Mouse (Mus musculus) thymus, postnatal 0 days (tissue): Measurements from ENCODE around the gene Pth2. TPM values are rescaled to one million over a fixed set of nuclear protein-coding genes. Genes with fewer than 3 reads are reported as not detected.

Experiments used
- DNase-seq: peaks from one replicate; pipeline ENCODE4 v3.0.0-alpha.2; 2015; ENCODE audit warnings: low spot score
- polyA plus RNA-seq: library from polyadenylated mRNA; unstranded; fragments of >200 nt; fragmentation: Nextera tagmentation; extraction: Ambion mirVana; gene quantifications from 2 replicates; pipeline ENCODE4 v1.2.1, GENCODE M21; 2015

Gene Pth2
- polyA plus RNA-seq: not detected in 2 replicates

GRCm38 (mm10) chr7:45180896-45181477 lies at the start of gene Pth2:
TSS of gene Pth2 (plus strand) at chr7:45180995.
- DNase-seq: no peak

GRCm38 (mm10) chr7:45131850-45132249 lies 48.9 kb upstream of the Pth2 start:
- DNase-seq: no peak

- no peak for DNase-seq
Measured at GRCm38 (mm10) chr7:45133446-45134159, 47.2 kb upstream of the Pth2 start.

GRCm38 (mm10) chr7:45134544-45135026 lies 46.2 kb upstream of the Pth2 start:
- peak; percentile 76 for DNase-seq

GRCm38 (mm10) chr7:45135370-45135769 lies 45.4 kb upstream of the Pth2 start:
- DNase-seq: no peak

- peak; percentile 90 for DNase-seq
Measured at GRCm38 (mm10) chr7:45135993-45136567, 44.7 kb upstream of the Pth2 start, which contains the start of the genes Gm45713 and Flt3l. TSS of gene Gm45713 (minus strand) at chr7:45136231. TSS of gene Flt3l (minus strand) at chr7:45136432.

- peak; percentile 46 for DNase-seq
Measured at GRCm38 (mm10) chr7:45137171-45138006, 43.4 kb upstream of the Pth2 start.

GRCm38 (mm10) chr7:45138403-45138802 lies 42.4 kb upstream of the Pth2 start:
- DNase-seq: no peak

GRCm38 (mm10) chr7:45139904-45140723 lies 40.7 kb upstream of the Pth2 start:
- no peak for DNase-seq

GRCm38 (mm10) chr7:45141319-45141718 lies 39.5 kb upstream of the Pth2 start:
- peak; percentile 82 for DNase-seq

GRCm38 (mm10) chr7:45141914-45142313 lies 38.9 kb upstream of the Pth2 start:
- DNase-seq: no peak

GRCm38 (mm10) chr7:45144368-45145174 lies 36.2 kb upstream of the Pth2 start:
- no peak for DNase-seq

GRCm38 (mm10) chr7:45145460-45145859 lies 35.3 kb upstream of the Pth2 start:
- no peak for DNase-seq

GRCm38 (mm10) chr7:45147267-45147666 lies 33.5 kb upstream of the Pth2 start:
- DNase-seq: no peak

- DNase-seq: no peak
Measured at GRCm38 (mm10) chr7:45147899-45148298, 32.9 kb upstream of the Pth2 start.

GRCm38 (mm10) chr7:45148534-45149098 lies 32.2 kb upstream of the Pth2 start:
- no peak for DNase-seq

GRCm38 (mm10) chr7:45149545-45149944 lies 31.2 kb upstream of the Pth2 start:
- no peak for DNase-seq

- DNase-seq: no peak
Measured at GRCm38 (mm10) chr7:45150321-45150720, 30.5 kb upstream of the Pth2 start.

GRCm38 (mm10) chr7:45151303-45151702 lies 29.5 kb upstream of the Pth2 start:
- no peak for DNase-seq
